Mouse (Mus musculus): ENCODE data around the gene Dop1b.

The Dop1b gene

GRCm38 (mm10) chr16:93832451-93833276 is 121.0 kb downstream of the Dop1b start:
- peak; percentile 63 for DNase-seq

DNA sequence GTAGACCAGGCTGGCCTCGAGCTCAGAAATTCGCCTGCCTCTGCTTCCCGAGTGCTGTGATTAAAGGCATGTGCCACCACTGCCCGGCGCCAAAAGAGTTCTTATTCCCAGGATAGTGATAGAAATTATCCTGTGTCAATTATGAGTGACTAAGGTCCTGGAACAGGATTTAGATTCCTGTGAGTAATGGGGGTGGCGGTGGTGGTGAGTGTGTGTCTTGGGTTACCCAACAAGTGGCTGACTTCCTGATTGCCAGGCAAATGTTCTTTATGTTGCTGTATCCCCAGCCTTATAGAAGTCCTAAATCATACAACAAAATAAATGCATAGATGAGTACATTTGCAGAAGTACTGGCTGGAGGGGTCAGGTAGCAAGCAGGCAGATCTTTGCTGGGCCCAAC is 121.8 kb downstream of the Dop1b start:
- no peak for DNase-seq

DNA sequence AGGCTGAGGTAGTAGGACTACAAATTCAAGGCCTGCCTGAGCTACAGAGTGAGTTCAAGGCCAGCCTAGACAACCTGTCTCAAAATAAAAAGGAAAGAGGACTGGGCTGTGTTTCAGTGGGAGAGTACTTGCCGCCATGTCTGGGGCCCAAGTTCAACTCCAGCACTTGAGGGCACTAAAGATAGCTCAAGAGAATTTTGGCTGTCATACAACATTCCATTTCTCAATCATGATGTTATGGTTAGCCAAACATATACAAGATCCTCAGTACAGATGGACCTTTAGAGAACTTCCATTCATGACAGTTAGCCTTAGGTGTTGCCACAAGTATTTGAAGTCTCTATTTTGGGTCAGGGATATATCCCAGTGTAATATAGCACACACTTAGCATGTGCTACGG is 122.4 kb downstream of the Dop1b start:
- no peak for DNase-seq

GRCm38 (mm10) chr16:93839049-93839448 is 127.3 kb downstream of the Dop1b start:
- DNase-seq: no peak

DNA sequence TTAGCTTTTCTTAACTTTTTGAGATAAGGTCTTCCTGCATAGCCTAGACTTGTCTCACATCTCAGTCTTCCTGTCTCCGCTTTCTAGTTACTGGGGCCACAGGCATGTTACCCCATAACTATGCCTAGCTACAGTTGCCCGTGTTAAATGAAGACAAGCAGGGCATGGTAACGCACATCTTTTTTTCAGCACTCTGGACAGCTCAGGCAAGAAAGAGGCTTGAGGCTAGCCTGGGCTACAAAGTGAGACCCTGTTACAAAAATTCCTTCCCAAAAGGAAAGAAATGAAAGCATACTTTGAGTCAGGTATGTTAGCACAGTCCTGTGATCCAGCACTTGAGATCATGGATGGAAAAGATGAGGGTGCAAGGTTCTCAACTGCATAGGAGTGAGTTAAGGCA is 138.8 kb downstream of the Dop1b start:
- no peak for DNase-seq

- DNase-seq: no peak
These were observed 148.3 kb downstream of the Dop1b start for GRCm38 (mm10) chr16:93859967-93860366.
